Mouse (Mus musculus) megakaryocyte, embryonic 14.5 days (primary cell): ENCODE measurements around the gene Vps52.

Source experiments
- FLI1 ChIP-seq: IDR thresholded peaks from 2 replicates; pipeline ENCODE4 v1.6.1; 2012; ENCODE audit warnings: low read length, inconsistent platforms, mixed read lengths
- GATA1 ChIP-seq: IDR thresholded peaks from 3 replicates; pipeline ENCODE4 v1.6.1; 2012; ENCODE audit warnings: mixed read lengths, low read length, inconsistent platforms, borderline replicate concordance

DNA sequence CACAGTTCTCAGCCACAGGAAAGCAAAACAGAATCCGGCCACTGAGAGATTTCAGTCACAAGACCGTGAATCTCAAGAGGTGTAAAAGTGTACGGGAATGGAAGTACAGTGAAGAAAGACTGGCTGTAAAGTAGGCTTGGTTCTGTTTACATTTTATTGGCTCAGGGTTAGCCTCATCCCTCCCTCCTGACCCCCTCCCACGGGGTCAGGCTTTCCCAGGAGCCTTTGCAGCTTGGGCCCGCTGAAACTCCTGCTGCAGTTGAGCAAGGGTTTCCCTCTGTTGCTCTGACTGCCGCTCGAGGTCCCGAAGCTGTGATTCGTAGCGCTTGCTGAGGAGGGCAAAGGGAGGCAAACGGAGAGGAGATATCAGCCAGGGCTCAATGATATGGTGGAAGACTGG lies 16.8 kb upstream of the Vps52 start:
- no peak for TF ChIP-seq GATA1
- no peak for TF ChIP-seq FLI1
